Mouse (Mus musculus): Measurements from ENCODE around the gene Nat10.
A peak's percentile ranks its signal among the peaks of the same experiment; 100 is the strongest.

The Nat10 gene

GRCm38 (mm10) chr2:103746096-103746495 is 15.0 kb downstream of the Nat10 start:
- DNase-seq (ENCODE audit: low read depth, low spot score): no peak

GRCm38 (mm10) chr2:103745481-103745880 is 15.6 kb downstream of the Nat10 start:
- DNase-seq (ENCODE audit: low read depth, low spot score): no peak

GRCm38 (mm10) chr2:103743988-103744387 is 17.1 kb downstream of the Nat10 start:
- peak; percentile 85 for DNase-seq (ENCODE audit: low read depth, low spot score)

- DNase-seq (ENCODE audit: low read depth, low spot score): no peak
These were observed 17.5 kb downstream of the Nat10 start for GRCm38 (mm10) chr2:103743536-103743935.

GRCm38 (mm10) chr2:103742821-103743220 is 18.2 kb downstream of the Nat10 start:
- no peak for DNase-seq (ENCODE audit: low read depth, low spot score)

GRCm38 (mm10) chr2:103731423-103731822 is 29.6 kb downstream of the Nat10 start:
- no peak for DNase-seq (ENCODE audit: low read depth, low spot score)

DNA sequence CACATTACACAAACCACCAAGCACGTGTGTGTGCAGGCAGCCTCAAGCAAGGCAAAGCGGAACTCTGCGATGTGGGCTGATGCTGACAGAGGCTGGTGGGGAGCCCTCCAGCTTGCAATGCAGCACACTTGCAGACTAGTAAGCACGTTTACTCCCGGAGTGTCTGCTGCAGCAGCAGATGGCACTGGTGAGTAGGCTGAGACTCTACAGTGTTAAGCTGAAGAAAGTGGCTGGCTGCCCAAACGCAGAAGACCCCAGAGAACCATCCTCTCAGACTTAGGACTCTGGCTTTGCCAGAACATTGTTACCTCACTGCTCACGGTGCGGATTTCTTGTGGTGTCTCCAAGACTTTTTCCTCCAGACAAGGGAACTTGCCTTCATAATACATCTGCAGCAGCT is 30.1 kb downstream of the Nat10 start:
- DNase-seq (ENCODE audit: low read depth, low spot score): no peak

- DNase-seq (ENCODE audit: low read depth, low spot score): no peak
These were observed 33.0 kb downstream of the Nat10 start for GRCm38 (mm10) chr2:103728027-103728540.

DNA sequence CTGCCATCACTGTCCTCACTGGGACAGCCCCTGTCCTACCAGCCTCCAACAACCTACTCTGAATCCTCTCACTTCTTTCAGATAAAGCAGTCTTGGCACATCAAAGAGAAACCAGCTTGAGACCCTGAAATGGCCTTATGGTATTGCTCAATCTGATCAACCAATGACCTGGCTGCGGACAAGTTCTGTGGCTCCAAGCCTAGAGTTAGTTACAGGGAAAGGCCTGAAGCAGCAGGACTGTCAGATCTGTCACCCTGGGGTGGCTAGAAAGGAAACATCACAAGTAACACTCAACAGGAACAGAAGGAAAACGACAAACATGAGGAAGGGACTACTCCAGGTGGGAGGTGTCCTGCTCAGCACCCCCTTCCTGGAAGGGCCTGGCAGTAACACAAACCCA is 36.5 kb downstream of the Nat10 start:
- DNase-seq (ENCODE audit: low read depth, low spot score): no peak

DNA sequence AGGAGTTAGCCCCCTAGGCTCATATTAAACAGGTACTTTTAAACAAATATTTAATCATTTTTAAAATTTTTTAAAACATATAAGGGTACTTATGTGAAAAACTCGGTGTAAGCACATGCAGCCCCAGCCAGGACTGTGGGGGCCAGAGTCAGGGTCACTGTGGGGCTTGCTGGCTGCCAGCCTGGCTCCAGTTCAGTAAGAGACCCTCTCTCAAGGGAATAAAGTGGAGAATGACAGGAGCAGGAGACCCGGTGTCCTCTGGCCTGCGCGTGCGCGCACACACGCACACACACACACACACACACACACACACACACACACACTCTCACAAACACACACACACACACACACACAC is 41.8 kb downstream of the Nat10 start:
- DNase-seq (ENCODE audit: low read depth, low spot score): no peak

DNA sequence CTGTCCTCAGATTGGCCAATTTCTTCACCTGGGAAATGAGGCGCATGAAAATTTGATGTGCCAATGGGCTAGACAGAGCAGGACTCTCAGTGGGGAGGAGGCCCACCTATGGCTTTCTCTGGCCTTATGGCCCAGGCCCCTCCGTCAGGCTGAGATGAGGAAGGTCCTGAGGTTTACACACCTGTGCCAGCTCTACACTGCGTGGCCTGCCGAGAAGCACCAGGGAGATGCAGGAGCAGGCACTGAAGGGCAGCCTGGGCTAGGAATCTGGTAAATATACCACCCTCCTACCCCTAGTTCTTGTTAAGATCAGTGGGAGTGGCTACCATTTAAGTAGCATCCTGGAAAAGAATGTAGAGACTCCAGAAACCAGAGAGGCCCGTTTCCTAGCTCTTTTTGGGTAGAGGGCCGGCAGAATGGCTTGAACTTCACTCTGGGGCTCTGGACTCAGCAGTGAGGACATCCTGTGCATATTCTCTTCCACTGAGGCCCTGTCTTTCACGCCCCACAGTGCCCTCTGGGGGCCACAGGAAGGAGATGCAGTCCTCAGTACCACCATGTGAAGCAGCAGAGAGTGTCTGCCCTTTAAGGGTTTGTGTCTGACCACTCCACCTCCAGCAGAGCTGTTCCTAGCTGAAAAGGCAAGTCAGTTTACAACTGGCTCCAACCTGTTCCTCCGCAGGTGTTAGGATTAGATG is 42.3 kb downstream of the Nat10 start:
- peak; percentile 87 for DNase-seq (ENCODE audit: low read depth, low spot score)

DNA sequence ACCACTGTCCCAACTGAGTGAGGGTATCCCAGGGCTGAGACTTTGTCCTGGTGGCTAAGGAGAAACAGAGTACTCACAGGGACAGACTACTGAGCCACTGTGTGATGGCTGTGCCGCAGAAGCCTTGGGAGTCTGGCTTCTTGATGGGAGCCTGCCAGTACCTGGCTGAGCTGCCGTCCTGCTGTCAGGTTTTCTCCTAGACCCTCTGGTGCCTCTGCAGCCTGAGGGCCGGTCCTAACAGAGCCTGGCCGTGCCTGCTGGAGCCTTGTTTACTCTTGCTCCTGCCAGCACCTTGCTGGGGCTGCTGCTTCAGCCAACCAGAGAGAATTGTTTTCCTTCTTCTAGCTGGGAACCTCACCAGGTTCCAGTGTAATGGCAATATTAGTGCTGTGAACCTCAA is 46.7 kb downstream of the Nat10 start:
- DNase-seq (ENCODE audit: low read depth, low spot score): no peak

DNA sequence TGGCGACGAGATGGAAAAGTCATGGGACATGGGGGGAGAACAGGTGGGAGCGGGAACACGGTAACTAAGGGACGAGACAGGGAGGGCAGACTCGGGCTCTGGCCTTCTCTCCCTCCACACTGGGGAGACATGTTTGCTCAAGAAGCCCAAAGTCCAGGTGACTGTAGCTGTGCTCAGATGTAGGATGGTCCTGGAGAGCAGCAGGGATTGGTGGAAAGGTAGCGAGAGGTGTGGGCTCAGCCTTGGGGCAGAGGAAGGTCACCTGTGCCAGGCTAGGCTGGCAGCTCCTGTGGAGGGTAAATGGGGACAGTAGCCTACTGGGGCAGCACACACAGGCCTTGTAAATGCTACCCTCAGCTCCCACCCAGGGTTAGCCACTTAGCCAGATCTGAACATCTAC is 47.2 kb downstream of the Nat10 start:
- no peak for DNase-seq (ENCODE audit: low read depth, low spot score)

GRCm38 (mm10) chr2:103710849-103711248 is 50.2 kb downstream of the Nat10 start:
- DNase-seq (ENCODE audit: low read depth, low spot score): no peak

DNA sequence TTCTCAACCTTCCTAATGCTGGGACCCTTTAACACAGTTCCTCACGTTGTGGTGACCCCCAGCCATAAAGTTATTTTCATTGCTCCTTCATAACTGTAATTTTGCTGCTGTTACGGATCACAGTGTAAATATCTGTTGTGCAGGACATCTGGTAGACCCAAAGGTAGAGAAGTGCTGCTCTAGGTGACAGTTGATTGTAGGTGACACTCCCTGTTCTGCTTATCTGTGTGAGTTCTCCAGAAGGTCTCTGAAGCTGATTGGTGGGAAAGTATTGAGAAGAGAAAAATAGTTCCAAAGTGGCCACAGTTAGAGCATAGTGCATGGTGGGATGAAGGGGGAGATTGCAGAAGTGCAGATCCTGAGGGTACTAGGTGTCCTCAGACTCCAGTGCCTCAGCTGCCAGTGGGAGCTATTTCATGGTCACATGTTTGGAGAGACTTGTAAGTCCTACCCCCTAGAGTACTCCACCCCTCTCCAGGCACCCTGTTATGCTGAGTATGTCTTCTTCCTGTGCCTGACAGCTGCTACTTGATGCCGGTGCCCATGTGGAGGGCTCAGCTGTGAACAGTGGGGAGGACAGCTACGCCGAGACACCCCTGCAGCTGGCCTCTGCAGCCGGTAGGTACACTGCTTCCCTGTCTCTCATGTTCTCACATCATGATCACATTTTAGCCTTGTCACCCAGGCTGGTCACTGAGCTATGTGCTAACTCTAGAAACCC is 53.9 kb downstream of the Nat10 start:
- no peak for DNase-seq (ENCODE audit: low read depth, low spot score)

GRCm38 (mm10) chr2:103706226-103706625 is 54.8 kb downstream of the Nat10 start:
- DNase-seq (ENCODE audit: low read depth, low spot score): no peak

GRCm38 (mm10) chr2:103705826-103706225 is 55.2 kb downstream of the Nat10 start:
- DNase-seq (ENCODE audit: low read depth, low spot score): no peak

DNA sequence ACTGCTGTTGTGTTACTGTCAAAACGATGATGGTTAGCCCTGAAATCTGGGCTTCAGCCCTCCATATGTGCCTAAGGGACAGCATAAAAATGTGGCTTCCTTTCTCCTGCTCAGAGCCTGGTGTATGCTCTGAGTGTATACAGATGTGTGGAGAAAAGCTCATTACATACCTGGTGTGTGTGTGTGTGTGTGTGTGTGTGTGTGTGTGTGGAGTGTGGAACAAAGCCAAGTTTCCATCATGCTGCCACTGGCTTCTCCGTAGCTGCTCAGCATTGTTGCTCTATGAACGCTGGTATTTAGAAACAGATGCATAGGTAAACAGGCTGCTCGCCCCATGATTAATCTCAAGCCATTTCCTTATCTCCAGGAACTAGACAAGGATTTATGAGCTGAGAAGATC is 57.2 kb downstream of the Nat10 start:
- no peak for DNase-seq (ENCODE audit: low read depth, low spot score)

DNA sequence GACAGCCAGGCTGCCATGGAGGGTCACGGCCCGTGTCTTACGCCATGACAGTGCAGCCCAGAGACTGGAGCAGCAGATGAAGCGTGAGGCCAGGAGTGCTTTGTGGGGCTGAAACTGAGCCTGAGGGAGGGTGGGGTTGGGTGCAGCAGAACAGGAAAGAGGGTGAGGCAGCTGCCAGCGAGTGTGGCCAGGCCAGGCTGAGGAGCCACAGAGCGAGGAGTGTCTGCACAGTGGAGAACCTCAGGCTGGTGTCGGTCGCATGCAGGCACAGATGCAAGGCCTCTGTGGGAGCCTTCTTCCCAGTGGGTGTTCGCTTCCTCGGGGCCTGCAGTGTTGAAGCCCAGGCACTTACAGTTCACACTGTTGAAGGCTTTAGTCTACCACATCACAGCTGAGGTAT is 57.7 kb downstream of the Nat10 start:
- DNase-seq (ENCODE audit: low read depth, low spot score): peak; percentile 47

- peak; percentile 34 for DNase-seq (ENCODE audit: low read depth, low spot score)
These were observed 60.6 kb downstream of the Nat10 start for GRCm38 (mm10) chr2:103700514-103700913.

- no peak for DNase-seq (ENCODE audit: low read depth, low spot score)
These were observed 64.9 kb downstream of the Nat10 start for GRCm38 (mm10) chr2:103696177-103696576.

- DNase-seq (ENCODE audit: low read depth, low spot score): no peak
These were observed 66.1 kb downstream of the Nat10 start for GRCm38 (mm10) chr2:103694777-103695563.
